Mouse (Mus musculus): Measurements from ENCODE around the gene Dffb.

Gene Dffb

DNA sequence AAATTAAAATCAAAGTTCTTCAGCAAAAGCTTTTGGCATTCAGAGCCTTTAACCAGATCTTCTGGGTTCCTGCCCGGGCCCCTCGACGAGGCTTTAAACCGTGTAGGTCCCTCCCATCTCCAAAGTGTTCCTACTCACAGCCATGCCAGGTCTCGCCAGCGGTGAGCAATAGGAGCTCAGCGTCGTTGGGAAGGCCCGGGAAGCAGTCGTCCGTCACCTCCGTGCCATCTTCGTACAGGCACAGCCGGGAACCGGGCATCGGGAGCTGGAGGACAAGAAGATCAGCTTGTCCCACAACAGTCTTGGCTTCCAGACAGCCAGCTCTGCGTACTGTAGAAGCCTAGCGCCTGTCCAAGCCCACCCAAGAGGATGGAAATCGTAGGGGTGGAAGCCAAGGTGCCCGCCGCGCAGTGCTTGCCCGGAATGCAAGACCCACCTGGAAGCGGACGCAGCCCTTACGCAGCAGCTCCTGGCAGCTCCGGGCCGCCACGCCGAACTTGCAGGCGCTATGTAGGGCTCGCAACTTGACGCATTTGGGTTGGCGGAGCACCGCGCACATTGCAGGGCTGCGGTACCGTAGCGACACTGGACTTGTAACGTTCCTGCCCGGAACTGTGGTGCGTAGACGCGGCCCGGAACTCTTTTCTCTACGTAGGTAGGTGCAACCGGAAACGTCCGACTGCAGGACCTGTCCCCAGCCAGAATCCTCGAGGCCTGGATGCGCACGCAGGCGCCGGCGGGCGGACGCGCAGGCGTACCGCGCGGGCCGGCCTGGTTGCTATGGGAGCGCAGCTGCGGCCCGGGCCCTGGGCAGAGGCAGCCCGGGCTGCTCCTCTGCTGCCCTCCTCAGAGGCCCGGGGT, at the start of gene Dffb, which contains the start of gene Cep104:
Dffb (minus strand) TSS at position 696 of the 861 bp plus-strand sequence.
Cep104 (plus strand) TSS at position 764 of the 861 bp plus-strand sequence.
- DNase-seq (ENCODE audit: low read depth): peak; percentile 92

DNA sequence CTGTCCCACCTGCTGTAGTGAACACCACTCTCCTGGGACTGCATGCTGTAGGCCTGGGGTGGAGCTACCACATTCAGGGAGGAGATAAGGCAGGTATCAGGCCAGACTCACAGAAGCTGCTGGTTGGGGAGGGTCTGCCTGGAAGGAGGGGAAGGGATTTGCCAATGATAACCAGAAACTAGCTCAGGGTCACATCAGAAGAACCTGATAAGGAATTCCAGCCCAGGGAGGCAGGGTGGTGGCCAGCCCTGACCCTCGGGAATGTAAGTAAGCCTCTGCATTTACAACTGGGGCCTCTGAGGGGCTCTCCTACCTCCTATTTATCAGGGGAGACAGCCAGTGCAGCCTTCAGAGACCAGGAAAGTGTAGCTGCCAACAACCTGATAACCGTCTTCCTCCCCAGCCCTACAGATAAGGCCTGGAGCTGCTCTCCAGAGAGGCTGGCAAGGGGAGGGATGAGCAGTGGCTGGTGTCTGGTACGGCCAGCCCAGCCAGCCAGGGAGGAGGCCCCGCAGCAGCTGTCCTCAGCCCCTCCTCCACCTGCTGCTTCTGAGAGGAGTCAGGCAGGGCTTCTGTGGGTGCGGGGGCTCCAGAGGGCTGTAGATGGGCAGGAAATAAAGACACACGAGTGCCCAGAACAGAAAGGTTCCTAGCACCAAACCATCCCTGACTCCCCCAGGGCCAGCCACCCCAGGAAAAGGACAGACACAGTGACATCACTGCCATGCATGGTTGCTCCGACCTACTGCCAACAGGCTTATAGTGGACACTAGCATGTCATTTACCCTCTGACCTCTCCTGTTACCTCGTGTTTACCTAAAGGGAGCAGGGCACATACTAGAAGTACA, 49.1 kb upstream of the Dffb start:
- DNase-seq (ENCODE audit: low read depth): no peak

DNA sequence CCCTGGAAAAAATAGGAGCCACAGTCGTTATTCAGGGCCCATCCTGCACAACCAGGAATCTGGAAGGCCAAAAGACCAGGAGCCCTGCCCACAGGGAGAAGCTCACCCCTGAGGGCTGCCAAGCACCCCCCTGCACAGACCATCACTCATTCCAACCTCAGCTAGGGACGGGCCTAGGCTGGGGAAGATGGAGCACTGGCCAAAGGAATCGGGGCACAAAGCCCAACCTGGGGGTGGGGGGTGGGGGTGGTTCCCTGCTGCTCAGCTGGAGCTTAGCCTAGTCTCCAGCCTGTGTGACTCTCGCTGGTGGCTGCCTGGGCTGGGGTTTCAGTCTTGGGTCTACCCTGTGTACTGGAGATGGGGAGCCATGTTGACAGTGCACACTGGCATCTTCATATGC, 47.9 kb upstream of the Dffb start:
- DNase-seq (ENCODE audit: low read depth): no peak

DNA sequence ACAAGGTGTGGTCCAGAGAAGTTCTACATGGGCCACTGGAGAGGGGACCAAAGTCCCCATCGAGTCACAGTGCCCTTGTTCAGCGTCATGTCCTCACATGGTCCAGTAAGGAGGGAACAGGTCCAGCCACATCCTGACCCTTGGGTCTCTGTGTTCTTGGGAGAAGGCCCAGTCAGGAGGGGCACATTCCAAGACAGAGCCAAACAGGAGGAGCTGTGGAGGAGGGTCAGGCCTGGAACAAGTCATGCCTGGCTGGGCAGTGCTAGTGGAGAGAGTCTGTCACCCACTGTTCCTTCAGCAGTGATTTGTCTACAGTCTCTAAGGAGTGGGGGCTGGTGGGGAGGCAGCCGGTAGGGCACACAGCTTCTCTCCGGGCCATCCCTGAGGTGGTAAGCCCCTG, 47.5 kb upstream of the Dffb start:
- DNase-seq (ENCODE audit: low read depth): no peak

DNA sequence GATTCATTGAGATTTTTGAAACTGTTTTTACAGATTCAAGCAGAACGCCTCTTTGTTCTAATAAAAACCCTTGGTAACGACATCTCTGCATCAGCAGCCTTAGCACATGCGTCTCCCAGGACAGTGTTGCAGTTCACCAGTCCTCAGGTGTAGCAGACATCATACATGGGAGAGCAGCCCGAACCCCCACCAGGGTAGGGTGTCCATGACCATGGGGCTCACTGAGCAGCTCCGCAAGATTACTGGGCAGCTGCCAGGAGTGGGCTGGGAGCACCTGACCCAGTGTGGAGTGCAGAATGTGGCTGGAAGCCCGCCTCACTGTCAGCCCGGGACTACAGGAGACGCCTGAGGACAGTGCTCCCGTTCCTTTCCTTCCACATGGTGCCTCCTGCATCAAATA, 46.5 kb upstream of the Dffb start:
- DNase-seq (ENCODE audit: low read depth): no peak

DNA sequence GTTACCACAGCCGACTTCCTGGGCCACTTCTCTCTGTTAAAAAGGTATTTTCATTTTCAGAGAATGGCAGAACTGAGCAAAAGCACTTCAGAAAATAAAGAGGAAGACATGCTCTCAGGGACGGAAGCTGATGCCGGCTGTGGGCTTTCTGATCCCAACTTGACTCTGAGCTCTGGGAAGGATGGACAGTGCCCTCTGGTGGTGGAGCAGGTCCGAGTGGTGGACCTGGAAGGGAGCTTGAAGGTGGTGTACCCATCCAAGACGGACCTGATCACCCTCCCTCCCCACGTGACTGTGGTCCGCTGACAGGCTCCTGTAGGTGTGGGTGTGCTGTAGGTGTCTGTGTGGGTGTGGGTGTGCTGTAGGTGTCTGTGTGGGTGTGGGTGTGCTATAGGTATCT, 44.6 kb upstream of the Dffb start:
- peak; percentile 43 for DNase-seq (ENCODE audit: low read depth)

DNA sequence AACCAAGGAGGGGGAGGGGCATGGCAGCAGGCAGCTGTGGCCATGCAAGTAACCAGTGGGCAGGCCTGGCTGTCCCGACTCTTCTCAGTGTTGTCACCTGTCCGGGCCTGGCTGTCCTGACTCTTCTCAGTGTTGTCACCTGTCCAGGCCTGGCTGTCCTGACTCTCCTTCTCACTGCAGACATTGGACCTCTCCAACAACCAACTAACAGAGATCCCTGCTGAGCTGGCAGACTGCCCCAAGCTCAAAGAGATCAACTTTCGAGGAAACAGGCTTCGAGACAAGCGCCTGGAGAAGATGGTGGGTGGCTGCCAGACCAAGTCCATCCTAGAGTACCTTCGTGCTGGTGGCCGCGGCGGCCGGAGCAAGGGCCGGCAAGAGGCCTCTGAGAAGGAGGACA, 40.5 kb upstream of the Dffb start:
- no peak for DNase-seq (ENCODE audit: low read depth)

DNA sequence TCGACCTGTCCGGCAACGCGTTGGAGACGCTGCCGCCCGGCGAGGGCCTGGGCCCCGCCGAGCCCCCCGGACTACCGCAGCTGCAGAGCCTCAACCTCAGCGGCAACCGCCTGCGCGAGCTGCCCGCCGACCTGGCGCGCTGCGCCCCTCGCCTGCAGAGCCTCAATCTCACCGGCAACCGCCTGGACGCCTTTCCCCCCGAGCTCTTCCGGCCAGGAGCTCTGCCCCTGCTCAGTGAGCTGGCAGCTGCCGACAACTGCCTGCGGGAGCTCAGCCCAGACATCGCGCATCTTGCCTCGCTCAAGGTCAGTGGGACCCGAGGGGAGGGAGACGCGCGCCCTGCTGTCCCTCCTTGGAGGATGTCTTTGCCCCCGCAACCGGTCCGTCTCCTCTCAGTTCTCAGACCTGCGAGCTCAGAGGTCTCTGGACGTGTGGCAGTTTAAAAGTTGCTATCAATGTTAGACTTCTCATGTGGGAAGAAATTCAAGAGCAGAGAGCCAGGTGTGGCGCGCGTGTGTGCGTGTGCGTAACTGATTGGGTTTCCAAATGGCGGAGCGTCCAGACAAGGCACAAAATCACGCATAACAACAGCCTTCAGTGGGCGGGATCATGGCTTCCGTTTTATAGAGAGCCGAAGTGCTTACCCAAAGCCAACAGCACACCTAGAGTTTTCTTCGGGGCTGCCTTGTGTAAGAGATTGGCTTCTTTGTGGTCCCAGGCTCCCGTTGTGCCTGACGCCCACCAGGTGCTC, 37.4 kb upstream of the Dffb start:
- DNase-seq (ENCODE audit: low read depth): peak; percentile 39

DNA sequence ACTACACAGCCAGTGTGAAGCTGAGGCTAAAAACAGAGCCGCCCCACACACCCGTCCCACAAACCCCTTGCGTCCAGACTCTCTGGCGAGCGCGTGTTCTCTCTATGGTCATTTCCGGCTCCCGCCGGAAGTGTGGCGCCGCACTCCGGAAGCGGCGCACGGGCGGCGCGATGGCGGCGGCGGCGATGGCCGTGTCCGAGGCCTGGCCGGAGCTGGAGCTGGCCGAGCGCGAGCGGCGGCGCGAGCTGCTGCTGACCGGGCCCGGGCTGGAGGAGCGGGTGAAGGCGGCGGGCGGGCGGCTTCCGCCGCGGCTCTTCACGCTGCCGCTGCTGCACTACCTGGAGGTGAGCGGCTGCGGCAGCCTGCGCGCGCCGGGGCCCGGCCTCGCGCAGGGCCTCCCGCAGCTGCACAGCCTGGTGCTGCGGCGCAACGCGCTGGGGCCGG, 36.7 kb upstream of the Dffb start, which contains the start of gene Lrrc47:
Lrrc47 (plus strand) TSS at position 86 of the 444 bp plus-strand sequence.
- DNase-seq (ENCODE audit: low read depth): peak; percentile 75

DNA sequence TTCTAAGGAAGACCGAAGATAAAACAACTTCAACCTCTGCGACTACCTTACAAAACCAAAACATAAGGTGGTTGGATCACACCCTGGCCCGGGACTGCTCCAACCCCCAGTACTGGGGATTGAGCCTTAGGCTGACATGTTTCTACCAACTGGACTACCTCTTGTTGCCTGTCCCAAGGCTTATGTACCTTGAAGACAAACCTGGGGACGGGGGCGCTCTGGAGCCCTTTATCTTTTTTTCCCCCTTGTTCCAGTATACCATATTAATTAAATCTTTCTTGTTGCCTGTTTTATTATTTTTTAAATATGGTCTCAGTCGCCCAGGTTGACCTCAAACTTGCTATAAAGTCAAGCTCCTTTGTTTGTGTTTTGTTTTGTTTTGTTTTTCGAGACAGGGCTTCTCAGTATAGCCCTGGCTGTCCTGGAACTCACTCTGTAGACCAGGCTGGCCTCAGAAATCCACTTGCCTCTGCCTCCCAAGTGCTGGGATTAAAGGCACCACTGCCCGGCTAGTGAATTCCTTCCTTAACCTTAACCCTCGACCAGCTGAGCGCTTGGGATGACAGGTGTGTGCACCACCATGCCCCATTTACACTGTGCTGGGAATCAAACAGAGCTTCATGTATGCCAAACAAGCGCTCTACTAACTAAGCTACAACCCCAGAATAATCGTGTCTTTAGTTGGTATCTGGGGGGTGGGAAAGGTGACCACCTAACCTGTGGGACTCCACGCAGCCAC, 36.1 kb upstream of the Dffb start:
- no peak for DNase-seq (ENCODE audit: low read depth)

DNA sequence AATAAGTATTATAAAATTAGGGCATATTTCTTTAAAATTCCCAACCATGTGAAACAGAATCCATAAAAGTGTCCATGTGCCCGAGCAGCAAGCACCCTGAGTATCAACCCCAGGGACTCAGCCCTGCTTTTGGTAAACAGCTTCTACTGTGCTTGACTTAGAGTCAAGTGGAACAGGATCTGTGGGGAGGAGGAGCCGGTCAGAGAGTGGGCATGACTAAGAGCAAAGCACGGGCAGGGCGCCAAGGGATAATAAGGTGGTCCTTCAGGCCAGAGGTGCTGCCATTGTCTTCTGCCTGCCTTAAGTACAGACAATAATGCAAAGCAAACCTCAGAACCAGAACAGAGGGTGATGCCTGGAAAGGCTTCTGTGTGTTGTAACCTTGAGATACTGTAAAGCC, 32.8 kb upstream of the Dffb start:
- DNase-seq (ENCODE audit: low read depth): no peak

DNA sequence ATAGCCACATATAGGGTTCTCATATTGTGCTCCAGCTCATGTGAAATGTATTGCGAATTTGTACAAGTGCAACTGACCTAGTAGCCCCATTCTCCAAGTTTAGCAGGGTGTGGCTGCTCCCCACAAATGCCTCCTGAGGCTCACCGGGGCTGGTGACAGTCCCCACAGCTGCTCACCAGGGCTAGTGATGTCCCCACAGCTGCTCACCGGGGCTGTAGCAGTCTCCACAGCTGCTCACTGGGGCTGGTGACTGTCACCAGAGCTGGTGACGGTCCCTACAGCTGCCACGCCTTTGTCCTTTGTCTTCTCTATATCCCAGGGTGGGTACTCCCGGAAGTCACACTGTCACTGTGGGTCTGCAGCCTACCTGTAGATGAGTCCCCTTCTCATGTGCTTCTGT, 31.3 kb upstream of the Dffb start:
- no peak for DNase-seq (ENCODE audit: low read depth)

DNA sequence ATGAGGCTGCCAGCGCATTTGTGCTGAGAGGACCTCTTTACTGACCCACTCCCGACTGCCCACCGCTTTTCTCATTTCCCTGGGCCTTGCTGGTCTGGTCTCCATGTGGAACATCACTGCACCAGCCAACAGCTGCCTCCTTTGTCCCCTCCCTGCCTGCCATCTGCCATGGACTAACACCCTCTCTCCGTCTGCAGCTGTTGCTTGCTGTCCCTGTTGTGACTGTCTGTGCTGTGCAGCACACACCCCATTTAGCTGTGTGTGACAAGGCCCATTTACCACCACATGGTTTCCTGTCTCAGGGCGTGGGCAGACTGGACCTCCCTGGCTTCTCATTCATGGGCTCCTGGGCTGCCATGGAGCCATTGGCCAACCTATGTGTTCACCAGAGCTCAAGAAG, 30.6 kb upstream of the Dffb start:
- no peak for DNase-seq (ENCODE audit: low read depth)

DNA sequence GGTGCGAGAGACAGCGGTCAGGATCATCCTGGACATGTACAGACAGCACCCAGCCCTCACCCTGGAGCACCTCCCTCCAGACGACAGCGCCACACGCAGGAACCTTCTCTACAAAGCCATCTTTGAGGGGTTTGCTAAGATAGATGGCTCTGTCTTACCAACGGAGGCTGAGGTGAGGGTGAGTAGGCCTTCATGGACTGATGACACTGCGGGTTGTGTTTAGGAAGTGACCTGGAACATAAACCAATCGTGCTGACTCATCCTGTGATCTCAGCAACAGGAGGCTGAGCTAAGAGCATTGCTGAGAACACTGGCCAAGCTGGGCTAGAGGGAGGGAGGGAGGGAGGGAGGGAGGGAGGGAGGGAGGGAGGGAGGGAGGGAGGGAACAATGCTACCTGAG, 18.6 kb upstream of the Dffb start:
- no peak for DNase-seq (ENCODE audit: low read depth)

DNA sequence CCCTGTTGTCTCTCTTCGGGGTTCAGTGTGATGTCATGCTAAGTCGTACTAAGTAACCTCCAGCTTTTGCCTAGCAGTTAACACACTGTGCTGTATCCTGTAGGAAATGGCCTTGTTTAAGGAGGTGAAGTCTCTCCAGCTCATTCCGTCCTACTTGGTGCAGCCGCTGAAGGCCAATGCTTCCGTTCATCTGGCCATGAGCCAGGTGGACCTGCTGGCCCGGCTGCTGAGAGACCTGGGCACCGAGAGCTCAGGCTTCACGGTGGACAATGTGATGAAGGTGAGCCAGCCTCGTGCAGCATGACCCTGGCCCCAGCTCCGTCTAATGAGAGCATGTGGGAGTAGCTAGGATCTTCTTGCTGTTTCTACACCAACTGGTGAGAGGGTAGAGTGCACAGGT, 17.8 kb upstream of the Dffb start:
- no peak for DNase-seq (ENCODE audit: low read depth)

DNA sequence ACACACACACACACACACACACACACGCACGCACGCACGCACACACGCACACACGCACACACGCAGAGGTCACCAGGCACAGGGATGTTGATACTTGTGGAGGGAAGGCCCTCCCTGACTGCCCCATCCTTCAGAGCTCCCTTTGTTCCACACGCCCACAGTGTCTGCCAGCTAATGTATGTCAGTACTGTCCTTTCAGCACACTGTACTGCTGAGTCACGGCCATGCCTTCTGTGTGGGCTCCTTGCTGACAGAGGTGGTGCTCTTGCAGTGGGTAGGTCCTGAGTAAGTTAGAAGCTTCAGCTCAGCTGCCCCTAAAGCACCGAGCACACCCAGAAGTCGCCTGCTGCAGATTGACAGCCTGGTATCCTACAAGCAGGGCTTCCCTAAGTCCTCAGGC, 5.5 kb upstream of the Dffb start:
- DNase-seq (ENCODE audit: low read depth): no peak

DNA sequence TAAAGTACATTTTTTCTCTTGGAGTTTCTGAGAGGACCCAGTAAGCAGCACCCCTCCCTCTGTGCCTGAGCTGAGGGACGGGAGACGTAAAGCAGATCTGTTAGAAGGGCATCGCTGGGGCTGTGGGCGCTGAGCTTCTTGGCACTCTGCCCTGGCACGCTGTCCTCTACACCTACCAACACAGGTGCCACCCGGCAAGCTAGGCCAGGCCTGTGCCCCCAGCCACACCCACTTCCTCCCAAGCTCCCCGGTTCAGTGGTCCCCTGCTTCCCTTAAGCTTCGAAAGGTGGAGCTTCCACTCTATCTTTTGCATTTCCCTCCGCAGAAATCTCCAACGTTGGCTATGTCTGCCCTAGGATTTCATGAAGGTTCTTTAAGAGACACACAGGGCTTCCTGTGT, 4.3 kb upstream of the Dffb start:
- no peak for DNase-seq (ENCODE audit: low read depth)

DNA sequence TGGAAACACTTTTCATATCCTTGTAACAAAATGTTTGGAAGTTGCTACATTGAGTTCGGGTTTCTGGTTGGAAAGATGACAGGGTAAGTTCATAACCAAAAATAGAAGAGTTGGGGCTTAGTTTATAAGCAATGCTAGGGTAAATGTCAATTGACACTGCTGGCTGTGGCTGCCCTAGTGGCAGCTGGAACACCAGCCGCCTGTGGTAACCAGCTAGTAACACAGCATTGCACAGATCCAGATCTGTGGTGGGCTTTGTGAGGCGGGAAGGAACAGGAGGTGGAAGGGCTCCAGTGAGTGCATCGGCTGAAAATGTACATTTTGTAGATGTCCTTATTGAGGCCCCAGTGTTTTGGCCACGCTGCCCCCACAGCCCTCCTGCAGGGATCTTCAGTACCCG, 842 bp upstream of the Dffb start:
- DNase-seq (ENCODE audit: low read depth): peak; percentile 21

DNA sequence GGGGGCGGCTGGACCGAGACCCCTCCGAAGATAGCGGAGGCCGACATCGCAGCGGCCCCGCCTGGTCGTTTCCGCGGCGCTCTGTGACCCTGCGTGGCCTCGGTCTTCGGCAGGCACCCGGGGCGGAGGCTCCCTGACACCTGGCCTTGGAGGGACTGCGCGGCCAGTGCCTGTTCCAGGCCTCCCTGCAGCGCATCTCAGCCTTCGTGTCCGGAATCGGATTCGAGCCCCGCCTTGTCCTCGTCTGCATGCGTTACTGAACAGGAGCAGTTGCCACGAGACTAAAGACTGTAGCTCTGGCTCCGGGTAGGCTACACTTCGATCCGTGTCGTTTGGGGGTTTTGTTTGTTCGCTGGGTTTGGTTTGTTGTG, 351 bp upstream of the Dffb start:
- DNase-seq (ENCODE audit: low read depth): no peak

DNA sequence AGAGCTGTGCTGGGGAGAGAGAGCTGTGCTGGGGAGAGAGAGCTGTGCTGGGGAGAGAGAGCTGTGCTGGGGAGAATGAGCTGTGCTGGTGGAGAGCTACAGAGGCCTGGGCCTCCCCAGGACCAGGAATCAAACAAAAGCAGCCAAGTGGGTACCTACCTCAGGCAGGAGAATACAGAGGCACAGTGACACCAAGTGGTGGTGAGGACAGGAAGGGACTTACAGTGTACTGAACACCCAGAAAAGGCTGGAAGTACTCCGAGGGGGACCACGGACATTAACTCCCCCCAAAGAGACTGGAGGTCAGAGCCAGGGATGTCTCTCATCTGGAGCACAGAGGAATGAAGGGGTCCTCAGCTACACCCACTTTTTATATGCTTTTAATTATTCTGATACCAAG, 6.9 kb downstream of the Dffb start:
- no peak for DNase-seq (ENCODE audit: low read depth)

DNA sequence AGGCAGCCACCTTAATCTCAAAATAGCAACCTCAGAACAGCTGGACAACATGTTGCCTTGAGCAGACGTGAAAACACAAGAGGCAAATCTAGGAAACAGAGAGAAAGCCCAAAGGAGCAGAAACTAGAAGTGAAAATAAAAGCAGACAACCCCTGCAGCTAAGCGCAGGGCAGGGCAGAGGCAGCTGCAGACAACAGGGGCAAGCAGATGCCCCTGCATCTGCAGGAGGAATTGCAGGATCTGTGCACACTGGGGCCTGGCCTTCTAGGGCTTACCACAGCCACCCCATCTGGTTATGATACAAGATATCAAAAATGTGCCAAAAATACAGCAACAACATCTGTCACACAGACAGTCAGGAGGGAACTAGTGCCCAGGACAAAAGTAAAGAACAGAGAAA, 7.4 kb downstream of the Dffb start:
- DNase-seq (ENCODE audit: low read depth): no peak

DNA sequence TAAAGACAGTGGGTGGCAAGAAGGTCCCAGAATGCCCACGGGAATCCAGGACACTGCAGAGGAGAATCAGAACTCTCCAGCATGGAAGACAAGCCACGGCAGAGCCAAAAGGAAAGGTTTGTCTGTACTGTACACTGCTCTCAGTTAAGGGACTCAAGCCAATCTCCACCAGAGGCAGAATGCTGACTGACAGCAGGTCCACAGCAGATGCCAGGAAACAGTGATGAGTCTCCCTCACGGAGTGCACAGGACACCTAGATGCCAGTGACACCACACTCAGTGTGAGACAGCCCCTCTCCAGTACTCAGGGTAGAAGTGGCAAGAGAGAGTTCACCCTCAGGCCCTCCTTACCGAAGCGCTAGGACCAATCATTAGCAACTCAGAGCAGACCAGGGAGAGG, 8.3 kb downstream of the Dffb start:
- no peak for DNase-seq (ENCODE audit: low read depth)

Measured in naive thymus-derived CD4-positive, alpha-beta T cell, adult 2 months (primary cell).